Mouse (Mus musculus): ENCODE results near the gene Napa. TPM values are rescaled to one million over a fixed set of nuclear protein-coding genes. Genes with fewer than 3 reads are reported as not detected.

Gene Napa
- total RNA-seq, 2 experiments from 2014 or later: 46.2 to 72.0 TPM

- ATAC-seq (replicated peaks; ENCODE audit: poor library complexity): peak; percentile 9; the same call in 1 of the 2 replicates
Measured at GRCm38 (mm10) chr7:16129846-16130691, 31.8 kb downstream of the Napa start.

GRCm38 (mm10) chr7:16130956-16131634, 32.8 kb downstream of the Napa start:
- no peak for ATAC-seq (replicated peaks; ENCODE audit: poor library complexity)

- no peak for ATAC-seq (replicated peaks; ENCODE audit: poor library complexity)
Measured at GRCm38 (mm10) chr7:16132161-16132581, 33.9 kb downstream of the Napa start.

GRCm38 (mm10) chr7:16132926-16133325, 34.7 kb downstream of the Napa start:
- ATAC-seq (replicated peaks; ENCODE audit: poor library complexity): no peak

GRCm38 (mm10) chr7:16133691-16134090, 35.4 kb downstream of the Napa start:
- no peak for ATAC-seq (replicated peaks; ENCODE audit: poor library complexity)

GRCm38 (mm10) chr7:16134951-16135392, 36.7 kb downstream of the Napa start:
- no peak for ATAC-seq (replicated peaks; ENCODE audit: poor library complexity)

- no peak for ATAC-seq (replicated peaks; ENCODE audit: poor library complexity)
Measured at GRCm38 (mm10) chr7:16146489-16147410, 48.5 kb downstream of the Napa start.

- peak; percentile 77 for ATAC-seq (replicated peaks; ENCODE audit: poor library complexity)
Measured at GRCm38 (mm10) chr7:16147643-16148042, 49.4 kb downstream of the Napa start.

GRCm38 (mm10) chr7:16149241-16149640, 51.0 kb downstream of the Napa start:
- no peak for ATAC-seq (replicated peaks; ENCODE audit: poor library complexity)

- no peak for ATAC-seq (replicated peaks; ENCODE audit: poor library complexity)
Measured at GRCm38 (mm10) chr7:16150191-16151145, 52.2 kb downstream of the Napa start.

GRCm38 (mm10) chr7:16153522-16153921, 55.3 kb downstream of the Napa start:
- peak; percentile 90 for ATAC-seq (replicated peaks; ENCODE audit: poor library complexity)

- no peak for ATAC-seq (replicated peaks; ENCODE audit: poor library complexity)
Measured at GRCm38 (mm10) chr7:16155132-16155872, 57.0 kb downstream of the Napa start.

GRCm38 (mm10) chr7:16156105-16156714, 58.0 kb downstream of the Napa start:
- no peak for ATAC-seq (replicated peaks; ENCODE audit: poor library complexity)

GRCm38 (mm10) chr7:16158735-16159134, 60.5 kb downstream of the Napa start:
- no peak for ATAC-seq (replicated peaks; ENCODE audit: poor library complexity)

GRCm38 (mm10) chr7:16160702-16161101, 62.4 kb downstream of the Napa start:
- peak; percentile 93 for ATAC-seq (replicated peaks; ENCODE audit: poor library complexity)

- no peak for ATAC-seq (replicated peaks; ENCODE audit: poor library complexity)
Measured at GRCm38 (mm10) chr7:16161302-16161701, 63.0 kb downstream of the Napa start.

- no peak for ATAC-seq (replicated peaks; ENCODE audit: poor library complexity)
Measured at GRCm38 (mm10) chr7:16162036-16162435, 63.8 kb downstream of the Napa start.

Measured in megakaryocyte progenitor cell, adult 5-6 weeks (primary cell).